Mouse (Mus musculus): ENCODE measurements around the gene Sema7a. TPM values are rescaled to one million over a fixed set of nuclear protein-coding genes. Genes with fewer than 3 reads are reported as not detected.

Gene Sema7a
- polyA plus RNA-seq, 1 experiment from 2014 or later = 0.64 TPM

- H3K9me3 ChIP-seq = no peaks in the 10 kb centered on the region
- H3K4me2 ChIP-seq (replicated peaks) = no peak overlapping the region
- no peak overlapping the region for H3K27ac ChIP-seq (replicated peaks)
- no peaks in the 10 kb centered on the region for H3K27me3 ChIP-seq
- WGBS = 92% methylated on average over 5 of the region's 5 CpGs
- no peaks in the 10 kb centered on the region for H3K4me1 ChIP-seq
- H3K36me3 ChIP-seq = peaks cover 86% of the 10 kb centered on the region
- no peak overlapping the region for H3K9ac ChIP-seq (replicated peaks)
- ATAC-seq (ENCODE audit: low FRiP score, low read depth) = no peak
- no peak overlapping the region for H3K4me3 ChIP-seq
Observed at GRCm38 (mm10) chr9:57922381-57922780, 17.5 kb upstream of the Sema7a start.

GRCm38 (mm10) chr9:57923046-57923445 is 16.9 kb upstream of the Sema7a start:
- no peaks in the 10 kb centered on the region for H3K9me3 ChIP-seq
- peaks cover 86% of the 10 kb centered on the region for H3K36me3 ChIP-seq
- H3K4me3 ChIP-seq = no peak overlapping the region
- H3K27ac ChIP-seq (replicated peaks) = no peak overlapping the region
- no peak overlapping the region for H3K4me2 ChIP-seq (replicated peaks)
- no peak overlapping the region for H3K9ac ChIP-seq (replicated peaks)
- H3K27me3 ChIP-seq = no peaks in the 10 kb centered on the region
- ATAC-seq (ENCODE audit: low FRiP score, low read depth) = no peak
- 99% methylated on average over 3 of the region's 3 CpGs for WGBS
- no peaks in the 10 kb centered on the region for H3K4me1 ChIP-seq

- Histone ChIP-seq H3K9ac (replicated peaks) (no peak overlapping the region), H3K4me2 (replicated peaks) (no peak overlapping the region), H3K36me3 (peaks cover 46% of the 10 kb centered on the region), H3K9me3 (no peaks in the 10 kb centered on the region), H3K4me3 (no peak overlapping the region), H3K27me3 (no peaks in the 10 kb centered on the region), H3K4me1 (no peaks in the 10 kb centered on the region), H3K27ac (replicated peaks) (no peak overlapping the region)
- 84% methylated on average over 5 of the region's 5 CpGs for WGBS
- ATAC-seq (ENCODE audit: low FRiP score, low read depth) = no peak
Observed at GRCm38 (mm10) chr9:57931166-57931767, 8.6 kb upstream of the Sema7a start.

GRCm38 (mm10) chr9:57932253-57932652 is 7.7 kb upstream of the Sema7a start:
- no peak for ATAC-seq (ENCODE audit: low FRiP score, low read depth)
- no peaks in the 10 kb centered on the region for H3K9me3 ChIP-seq
- peaks cover 5% of the 10 kb centered on the region; the same call in 1 of the 2 replicates for H3K27me3 ChIP-seq

GRCm38 (mm10) chr9:57932831-57933602 is 6.9 kb upstream of the Sema7a start:
- WGBS = 83% methylated on average over 6 of the region's 6 CpGs
- Histone ChIP-seq H3K4me1 (no peaks in the 10 kb centered on the region), H3K27ac (replicated peaks) (no peak overlapping the region), H3K4me2 (replicated peaks) (no peak overlapping the region), H3K9ac (replicated peaks) (no peak overlapping the region), H3K27me3 (peaks cover 13% of the 10 kb centered on the region), H3K36me3 (peaks cover 29% of the 10 kb centered on the region), H3K4me3 (no peak overlapping the region), H3K9me3 (no peaks in the 10 kb centered on the region)
- ATAC-seq (ENCODE audit: low FRiP score, low read depth) = no peak

More at GRCm38 (mm10) chr9:57932253-57932652, 7.7 kb upstream of the Sema7a start:
- Histone ChIP-seq H3K9ac (replicated peaks) (no peak overlapping the region), H3K4me2 (replicated peaks) (no peak overlapping the region), H3K27ac (replicated peaks) (no peak overlapping the region), H3K4me1 (no peaks in the 10 kb centered on the region), H3K4me3 (no peak overlapping the region), H3K36me3 (peaks cover 37% of the 10 kb centered on the region)
- 68% methylated on average over 3 of the region's 3 CpGs for WGBS

GRCm38 (mm10) chr9:57935683-57936437 is 4.1 kb upstream of the Sema7a start:
- Histone ChIP-seq H3K9ac (replicated peaks) (no peak overlapping the region), H3K4me1 (peaks cover 11% of the 10 kb centered on the region), H3K27me3 (peaks cover 31% of the 10 kb centered on the region), H3K4me3 (no peak overlapping the region), H3K4me2 (replicated peaks) (no peak overlapping the region), H3K36me3 (0 out of 2 replicates have a peak, but pooled peaks cover 2% of the 10 kb centered on the region), H3K9me3 (no peaks in the 10 kb centered on the region), H3K27ac (replicated peaks) (no peak overlapping the region)
- no peak for ATAC-seq (ENCODE audit: low FRiP score, low read depth)
- WGBS = 32% methylated on average over 6 of the region's 6 CpGs

- no peak overlapping the region for H3K9ac ChIP-seq (replicated peaks)
- no peak overlapping the region for H3K27ac ChIP-seq (replicated peaks)
- peaks cover 44% of the 10 kb centered on the region for H3K27me3 ChIP-seq
- H3K4me2 ChIP-seq (replicated peaks) = no peak overlapping the region
- peaks cover 23% of the 10 kb centered on the region for H3K4me1 ChIP-seq
- H3K9me3 ChIP-seq = no peaks in the 10 kb centered on the region
- WGBS = 81% methylated on average over 4 of the region's 4 CpGs
- no peak for ATAC-seq (ENCODE audit: low FRiP score, low read depth)
- H3K4me3 ChIP-seq = no peak overlapping the region
- H3K36me3 ChIP-seq = no peaks in the 10 kb centered on the region
Observed at GRCm38 (mm10) chr9:57937171-57937570, 2.7 kb upstream of the Sema7a start.

- Histone ChIP-seq H3K36me3 (no peaks in the 10 kb centered on the region), H3K4me2 (replicated peaks) (no peak overlapping the region), H3K4me1 (peaks cover 23% of the 10 kb centered on the region), H3K4me3 (no peak overlapping the region), H3K9me3 (no peaks in the 10 kb centered on the region), H3K9ac (replicated peaks) (no peak overlapping the region), H3K27ac (replicated peaks) (no peak overlapping the region), H3K27me3 (peaks cover 49% of the 10 kb centered on the region)
- 56% methylated on average over 6 of the region's 6 CpGs for WGBS
- ATAC-seq (ENCODE audit: low FRiP score, low read depth) = no peak
Observed at GRCm38 (mm10) chr9:57937651-57938050, 2.3 kb upstream of the Sema7a start.

- H3K4me3 ChIP-seq = no peak overlapping the region
- 0 out of 2 replicates have a peak overlapping the region, but pooled peaks have one; percentile 74 for H3K9ac ChIP-seq (replicated peaks)
- H3K27me3 ChIP-seq = peaks cover 56% of the 10 kb centered on the region
- no peaks in the 10 kb centered on the region for H3K9me3 ChIP-seq
- H3K36me3 ChIP-seq = no peaks in the 10 kb centered on the region
- no peak for ATAC-seq (ENCODE audit: low FRiP score, low read depth)
- WGBS = 76% methylated on average over 5 of the region's 5 CpGs
- no peak overlapping the region for H3K4me2 ChIP-seq (replicated peaks)
- H3K4me1 ChIP-seq = peaks cover 27% of the 10 kb centered on the region
- H3K27ac ChIP-seq (replicated peaks) = 0 out of 2 replicates have a peak overlapping the region, but pooled peaks have one; percentile 89
Observed at GRCm38 (mm10) chr9:57938225-57939055, 1.5 kb upstream of the Sema7a start.

- WGBS = under 1% methylated on average over 44 of the region's 44 CpGs
- peaks cover 30% of the 10 kb centered on the region for H3K4me1 ChIP-seq
- H3K4me3 ChIP-seq = peak overlapping the region; percentile 77
- peak overlapping the region; percentile 97 for H3K4me2 ChIP-seq (replicated peaks)
- peaks cover 75% of the 10 kb centered on the region for H3K27me3 ChIP-seq
- H3K36me3 ChIP-seq = no peaks in the 10 kb centered on the region
- peak; percentile 68 for ATAC-seq (ENCODE audit: low FRiP score, low read depth)
- no peaks in the 10 kb centered on the region for H3K9me3 ChIP-seq
- H3K27ac ChIP-seq (replicated peaks) = peak overlapping the region; percentile 89
- H3K9ac ChIP-seq (replicated peaks) = peak overlapping the region; percentile 74
Observed at GRCm38 (mm10) chr9:57940349-57940794, 460 bp downstream of the Sema7a start.

- H3K27ac ChIP-seq (replicated peaks) = peak overlapping the region; percentile 89
- peak overlapping the region; percentile 97 for H3K4me2 ChIP-seq (replicated peaks)
- no peaks in the 10 kb centered on the region for H3K36me3 ChIP-seq
- H3K4me3 ChIP-seq = peak overlapping the region; percentile 77
- no peaks in the 10 kb centered on the region for H3K9me3 ChIP-seq
- 8% methylated on average over 25 of the region's 28 CpGs for WGBS
- peak overlapping the region; percentile 74 for H3K9ac ChIP-seq (replicated peaks)
- peaks cover 37% of the 10 kb centered on the region for H3K4me1 ChIP-seq
- ATAC-seq (ENCODE audit: low FRiP score, low read depth) = peak; percentile 23; the same call in 1 of the 2 replicates
- peaks cover 79% of the 10 kb centered on the region for H3K27me3 ChIP-seq
Observed at GRCm38 (mm10) chr9:57940861-57941638, 1.1 kb downstream of the Sema7a start.
